Mouse (Mus musculus) lung, postnatal 0 days (tissue): ENCODE results near the gene Entpd1.

Experiments used
- CTCF ChIP-seq: IDR thresholded peaks from 2 replicates; pipeline ENCODE4 v1.5.1; 2016; ENCODE audit warnings: antibody characterized with exemption, mild to moderate bottlenecking
- EP300 ChIP-seq: IDR thresholded peaks from 2 replicates; pipeline ENCODE4 v1.6.1; 2016; ENCODE audit warnings: antibody characterized with exemption, mild to moderate bottlenecking, control low read depth

DNA sequence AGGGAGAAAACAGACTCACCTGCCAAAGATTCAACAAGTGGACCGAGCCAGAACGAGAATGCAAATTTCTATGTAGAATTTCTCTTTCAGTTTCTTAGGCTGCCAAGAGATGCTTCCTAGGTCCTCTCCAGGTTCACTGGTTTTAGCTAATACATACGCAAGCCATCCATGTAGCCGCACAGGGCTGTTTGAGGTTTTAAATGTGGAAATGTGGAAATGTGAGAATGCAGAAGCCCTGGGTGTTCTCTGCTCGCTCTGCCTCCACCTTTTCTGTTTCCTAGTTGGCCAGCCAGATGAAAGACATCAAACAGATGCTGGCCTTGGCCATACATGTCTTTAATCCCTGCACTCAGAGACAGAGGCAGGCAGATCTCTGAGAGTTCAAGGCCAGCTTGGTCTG, 26.4 kb downstream of the Entpd1 start:
- TF ChIP-seq CTCF (no peak), EP300 (no peak)
